Mouse (Mus musculus): ENCODE results near the gene Pcbp3.

GRCm38 (mm10) chr10:76717026-76717425 is 244.7 kb downstream of the Pcbp3 start:
- TF ChIP-seq GATA1 (IDR thresholded peaks at IDR 0.05; ENCODE audit: low read length) (no peak), TAL1 (IDR thresholded peaks at IDR 0.05; ENCODE audit: low read length) (no peak)

Data from erythroblast, embryonic 14.5 days (primary cell).